Mouse (Mus musculus): Measurements from ENCODE around the gene Gm17018. TPM values are rescaled to one million over a fixed set of nuclear protein-coding genes. Genes with fewer than 3 reads are reported as not detected.

Gm17018 gene
- polyA plus RNA-seq, 1 experiment from 2014 or later = 73.4 TPM

DNA sequence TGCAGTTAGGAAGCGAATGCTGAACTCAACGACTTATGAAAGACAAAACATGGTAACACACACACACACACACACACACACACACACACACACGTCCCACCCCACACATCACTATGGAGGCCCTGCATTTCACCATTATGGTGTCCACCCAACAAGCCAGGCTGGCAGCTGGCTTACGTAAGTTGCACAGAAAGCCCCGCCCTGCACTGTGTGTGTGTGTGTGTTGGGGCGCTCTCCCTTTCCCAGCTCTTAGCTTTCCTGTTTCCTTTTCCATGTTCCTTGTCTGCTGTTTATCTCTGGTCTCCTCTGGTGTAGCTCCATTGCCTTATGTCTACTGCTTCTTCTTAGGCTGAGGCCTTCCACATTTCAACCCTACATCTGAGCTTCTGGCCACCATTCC lies 57.8 kb downstream of the Gm17018 start:
- Histone ChIP-seq H3K27ac (no peak overlapping the region), H3K4me2 (no peak overlapping the region), H3K9me3 (no peaks in the 10 kb centered on the region), H3K4me1 (replicated peaks) (peaks cover 36% of the 10 kb centered on the region), H3K27me3 (peaks cover 47% of the 10 kb centered on the region), H3K4me3 (no peak overlapping the region), H3K36me3 (0 out of 2 replicates have a peak, but pooled peaks cover 5% of the 10 kb centered on the region), H3K9ac (no peak overlapping the region)
- WGBS = 92% methylated on average over 6 of the region's 6 CpGs
- ATAC-seq (ENCODE audit: low FRiP score) = no peak

DNA sequence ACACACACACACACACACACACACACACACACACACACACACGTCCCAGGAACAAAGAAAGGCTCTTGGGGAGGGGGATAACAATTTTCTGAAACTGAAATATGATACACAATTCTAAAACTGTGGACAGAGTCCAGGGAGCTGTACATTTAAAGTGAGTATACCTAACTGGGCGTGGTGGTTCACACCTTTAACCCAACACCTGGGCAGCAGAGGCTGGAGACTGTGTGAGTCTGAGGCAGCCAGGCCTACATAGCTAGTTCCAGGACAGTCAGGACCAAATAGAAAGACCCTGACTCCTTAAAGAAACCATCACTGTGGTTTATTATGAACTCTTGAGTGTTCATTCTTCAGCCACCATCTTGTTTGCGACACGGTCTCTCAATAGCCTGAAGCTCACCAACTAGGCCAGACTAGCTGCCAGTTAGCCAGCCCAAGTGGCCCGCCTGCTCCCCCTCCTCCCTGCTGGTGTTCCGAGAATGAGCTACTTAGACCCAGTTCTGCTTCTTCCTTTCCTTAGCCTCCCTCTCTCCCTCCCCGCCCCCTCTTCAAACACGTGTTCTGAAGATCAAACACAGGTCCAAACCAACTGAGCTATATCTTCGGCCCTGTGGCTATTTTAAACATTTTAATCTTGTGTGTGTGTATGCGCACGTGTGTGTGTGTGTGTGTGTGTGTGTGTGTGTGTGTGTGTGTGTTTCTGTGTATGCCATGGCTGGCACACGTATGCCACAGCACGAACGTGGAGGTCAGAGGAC lies 59.5 kb downstream of the Gm17018 start:
- peaks cover 6% of the 10 kb centered on the region; the same call in 1 of the 2 replicates for H3K36me3 ChIP-seq

DNA sequence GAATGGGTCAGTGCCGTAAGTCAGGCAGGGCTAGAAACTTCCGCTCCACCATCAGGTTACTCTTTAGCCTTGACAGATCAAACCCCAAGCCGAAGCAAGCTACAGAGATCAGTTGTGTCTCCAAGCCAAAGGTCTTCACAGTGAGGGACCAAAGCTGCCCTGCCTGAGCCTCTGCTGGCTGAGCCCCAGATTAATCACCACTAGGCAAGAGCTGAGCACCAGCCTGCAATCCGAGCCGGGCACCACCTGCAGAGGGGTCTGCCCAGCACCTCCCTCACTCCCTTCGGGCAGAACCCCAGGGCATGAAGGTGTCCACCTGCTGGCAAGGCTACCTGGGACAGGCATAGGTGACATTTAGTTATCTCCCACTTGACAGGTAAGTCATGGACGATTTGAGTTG lies 60.6 kb downstream of the Gm17018 start:
- no peak overlapping the region for H3K27ac ChIP-seq
- no peak overlapping the region for H3K4me2 ChIP-seq
- H3K4me1 ChIP-seq (replicated peaks) = peaks cover 18% of the 10 kb centered on the region
- H3K9ac ChIP-seq = no peak overlapping the region
- H3K27me3 ChIP-seq = peaks cover 41% of the 10 kb centered on the region
- H3K9me3 ChIP-seq = no peaks in the 10 kb centered on the region
- no peak overlapping the region for H3K4me3 ChIP-seq
- H3K36me3 ChIP-seq = peaks cover 12% of the 10 kb centered on the region
- ATAC-seq (ENCODE audit: low FRiP score) = no peak
- 58% methylated on average over 7 of the region's 7 CpGs for WGBS

More for the DNA sequence above, 59.5 kb downstream of the Gm17018 start:
- WGBS = 87% methylated on average over 14 of the region's 14 CpGs
- no peak overlapping the region for H3K4me3 ChIP-seq
- no peaks in the 10 kb centered on the region for H3K9me3 ChIP-seq
- H3K9ac ChIP-seq = no peak overlapping the region
- H3K27ac ChIP-seq = no peak overlapping the region
- ATAC-seq (ENCODE audit: low FRiP score) = no peak
- no peak overlapping the region for H3K4me2 ChIP-seq
- H3K27me3 ChIP-seq = peaks cover 41% of the 10 kb centered on the region
- H3K4me1 ChIP-seq (replicated peaks) = peaks cover 29% of the 10 kb centered on the region

DNA sequence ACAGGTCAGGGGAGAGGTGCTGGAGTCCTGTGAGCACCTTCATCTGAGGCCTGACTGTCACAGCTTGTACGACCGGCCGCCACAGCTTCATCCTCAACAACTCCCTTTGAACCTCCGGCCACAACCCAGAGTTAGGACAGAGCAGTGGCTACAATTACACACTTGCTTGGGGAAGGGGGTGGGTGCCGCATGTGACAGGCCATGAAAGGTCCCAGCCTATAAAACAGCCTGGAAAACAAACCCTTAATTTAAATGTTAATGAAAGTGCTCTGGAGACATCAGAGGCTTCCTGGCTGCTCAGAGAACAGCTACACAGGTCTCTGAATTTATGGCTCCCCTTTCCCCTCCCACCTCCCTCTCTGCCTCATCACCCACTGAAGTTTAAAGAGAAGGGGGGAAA lies 61.7 kb downstream of the Gm17018 start:
- Histone ChIP-seq H3K27me3 (peaks cover 38% of the 10 kb centered on the region), H3K4me2 (no peak overlapping the region), H3K9ac (no peak overlapping the region), H3K9me3 (no peaks in the 10 kb centered on the region), H3K27ac (no peak overlapping the region), H3K4me3 (no peak overlapping the region), H3K36me3 (peaks cover 15% of the 10 kb centered on the region), H3K4me1 (replicated peaks) (peaks cover 7% of the 10 kb centered on the region)
- WGBS = 28% methylated on average over 5 of the region's 5 CpGs
- no peak for ATAC-seq (ENCODE audit: low FRiP score)

DNA sequence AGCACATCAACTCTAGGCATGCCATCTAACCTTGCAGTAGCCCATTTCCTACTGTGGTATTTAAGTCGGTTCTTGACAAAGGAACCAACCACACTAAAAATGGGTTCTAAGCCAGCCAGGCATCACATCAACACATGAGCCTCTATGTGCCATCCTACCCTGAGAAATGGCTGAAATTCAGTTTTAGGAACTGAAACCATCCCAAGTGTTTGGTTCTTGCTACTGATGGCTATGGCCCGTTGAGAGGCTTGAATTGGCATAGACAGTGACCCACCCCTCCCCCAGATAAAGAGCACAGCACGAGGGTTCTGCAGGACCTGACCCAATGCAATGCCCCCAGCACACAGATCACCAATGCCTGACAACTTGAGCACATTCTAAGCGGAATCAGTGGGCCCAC lies 63.3 kb downstream of the Gm17018 start:
- Histone ChIP-seq H3K9me3 (no peaks in the 10 kb centered on the region), H3K4me2 (no peak overlapping the region), H3K27me3 (peaks cover 26% of the 10 kb centered on the region), H3K4me1 (replicated peaks) (0 out of 2 replicates have a peak, but pooled peaks cover 3% of the 10 kb centered on the region), H3K36me3 (peaks cover 19% of the 10 kb centered on the region), H3K27ac (no peak overlapping the region), H3K9ac (no peak overlapping the region), H3K4me3 (no peak overlapping the region)
- 88% methylated on average over 4 of the region's 4 CpGs for WGBS
- ATAC-seq (ENCODE audit: low FRiP score) = no peak

DNA sequence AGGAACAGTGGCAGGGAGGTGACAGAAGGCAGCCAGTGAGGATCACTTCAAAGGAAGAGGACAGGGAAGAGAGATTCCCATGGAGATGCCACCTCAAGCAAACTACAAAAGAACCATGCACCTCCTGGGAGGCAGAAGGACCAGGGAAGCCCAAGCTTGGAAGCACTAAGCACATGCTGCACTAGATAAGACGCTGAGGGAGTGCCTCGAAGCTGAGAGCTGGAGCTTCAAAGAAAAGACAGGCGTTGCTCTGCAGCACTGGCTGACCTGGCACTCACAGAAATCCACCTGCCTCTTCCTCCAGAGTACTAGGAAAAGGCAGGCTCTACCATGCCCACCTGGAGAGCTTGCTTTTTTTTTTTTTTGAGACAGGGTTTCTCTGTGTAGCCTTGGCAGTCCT lies 66.6 kb downstream of the Gm17018 start:
- peaks cover 16% of the 10 kb centered on the region for H3K27me3 ChIP-seq
- WGBS = 23% methylated on average over 3 of the region's 3 CpGs
- H3K4me2 ChIP-seq = no peak overlapping the region
- H3K4me3 ChIP-seq = no peak overlapping the region
- H3K9ac ChIP-seq = no peak overlapping the region
- no peak for ATAC-seq (ENCODE audit: low FRiP score)
- H3K36me3 ChIP-seq = peaks cover 28% of the 10 kb centered on the region
- H3K27ac ChIP-seq = no peak overlapping the region
- H3K9me3 ChIP-seq = no peaks in the 10 kb centered on the region
- 0 out of 2 replicates have a peak, but pooled peaks cover 1% of the 10 kb centered on the region for H3K4me1 ChIP-seq (replicated peaks)

DNA sequence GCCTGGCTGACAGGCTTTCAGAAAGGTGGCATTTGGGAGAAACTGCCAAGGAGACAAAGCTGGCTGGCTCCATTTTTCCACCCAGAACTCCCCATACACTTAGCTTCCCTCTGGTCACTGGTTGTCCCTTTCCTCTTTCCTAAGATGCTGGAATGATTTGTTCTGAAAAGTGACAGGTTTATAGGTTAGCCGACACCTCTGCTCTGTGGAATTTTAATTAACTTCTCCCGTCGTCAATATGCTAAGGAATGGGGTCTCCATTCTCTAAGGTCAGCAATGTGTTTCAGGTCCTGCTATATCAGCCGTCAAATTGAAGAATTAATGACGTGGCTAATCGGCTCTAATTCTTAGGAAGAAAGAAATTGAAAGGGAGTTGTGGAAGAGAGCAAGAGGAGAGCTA lies 68.2 kb downstream of the Gm17018 start:
- H3K4me3 ChIP-seq = no peak overlapping the region
- no peaks in the 10 kb centered on the region for H3K4me1 ChIP-seq (replicated peaks)
- no peaks in the 10 kb centered on the region for H3K9me3 ChIP-seq
- H3K27me3 ChIP-seq = peaks cover 9% of the 10 kb centered on the region; the same call in 1 of the 2 replicates
- no peak overlapping the region for H3K27ac ChIP-seq
- H3K9ac ChIP-seq = no peak overlapping the region
- WGBS = 51% methylated on average over 6 of the region's 6 CpGs
- ATAC-seq (ENCODE audit: low FRiP score) = no peak
- H3K36me3 ChIP-seq = peaks cover 28% of the 10 kb centered on the region
- no peak overlapping the region for H3K4me2 ChIP-seq

DNA sequence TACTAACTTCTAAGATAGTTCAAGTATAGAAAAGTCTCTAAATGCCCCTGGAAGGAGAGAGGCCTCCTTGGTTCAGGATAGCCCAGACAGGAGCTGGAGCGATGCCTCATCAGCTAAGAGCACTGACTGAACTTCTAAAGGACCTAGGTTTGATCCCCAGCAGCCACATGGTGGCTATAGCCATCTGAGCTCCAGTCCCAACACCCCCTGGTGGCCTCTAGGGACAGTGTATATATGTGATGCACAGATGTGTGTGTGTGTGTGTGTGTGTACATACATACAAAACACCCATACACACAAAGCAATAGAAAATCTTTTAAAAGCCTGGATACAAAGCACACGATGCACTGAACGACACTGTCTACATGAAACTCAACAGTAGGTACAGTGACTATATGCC lies 68.8 kb downstream of the Gm17018 start:
- H3K4me3 ChIP-seq = no peak overlapping the region
- H3K9ac ChIP-seq = no peak overlapping the region
- 96% methylated on average over 3 of the region's 3 CpGs for WGBS
- H3K4me1 ChIP-seq (replicated peaks) = no peaks in the 10 kb centered on the region
- peaks cover 9% of the 10 kb centered on the region; the same call in 1 of the 2 replicates for H3K27me3 ChIP-seq
- no peaks in the 10 kb centered on the region for H3K9me3 ChIP-seq
- ATAC-seq (ENCODE audit: low FRiP score) = no peak
- peaks cover 28% of the 10 kb centered on the region for H3K36me3 ChIP-seq
- H3K27ac ChIP-seq = no peak overlapping the region
- no peak overlapping the region for H3K4me2 ChIP-seq

Other genes starting within 250 kb of the Gm17018 start
- 67.5 and 71.6 TPM in 2 replicates for gene Btrc, start 196.9 kb upstream of the Gm17018 start, polyA plus RNA-seq (2015; fragmentation: Nextera tagmentation; extraction: Ambion mirVana)
- 13.5 and 14.6 TPM in 2 replicates for gene Poll, start 84 bp upstream of the Gm17018 start, polyA plus RNA-seq (2015; fragmentation: Nextera tagmentation; extraction: Ambion mirVana)
- 3.6 and 4.2 TPM in 2 replicates for gene Fbxw4, start 99.7 kb downstream of the Gm17018 start, polyA plus RNA-seq (2015; fragmentation: Nextera tagmentation; extraction: Ambion mirVana)
- gene Fgf8, start 182.3 kb downstream of the Gm17018 start, polyA plus RNA-seq (2015; fragmentation: Nextera tagmentation; extraction: Ambion mirVana) = 0.44 and 0.95 TPM in 2 replicates
- gene Npm3, start 189.0 kb downstream of the Gm17018 start, polyA plus RNA-seq (2015; fragmentation: Nextera tagmentation; extraction: Ambion mirVana) = 5.3 and 6.5 TPM in 2 replicates
- gene Mgea5, start 223.2 kb downstream of the Gm17018 start, polyA plus RNA-seq (2015; fragmentation: Nextera tagmentation; extraction: Ambion mirVana) = 86.8 and 88.0 TPM in 2 replicates

Data from hindbrain, embryonic 13.5 days (tissue).